Mouse (Mus musculus) brain, embryonic 14.5 days (tissue): ENCODE data around the gene Furin. TPM values are rescaled to one million over a fixed set of nuclear protein-coding genes. Genes with fewer than 3 reads are reported as not detected.

Experiments
- DNase-seq: peaks from one replicate; pipeline ENCODE4 v3.0.0-alpha.2; 2011; ENCODE audit warnings: low read depth
- CTCF ChIP-seq: fragments of 200-500 bp; IDR thresholded peaks from 2 replicates; pipeline ENCODE4 v1.5.1; 2012; ENCODE audit warnings: inconsistent platforms, mild to moderate bottlenecking, moderate library complexity, borderline replicate concordance; ENCODE audit not compliant: insufficient read depth, insufficient read length; ENCODE audit errors: extremely low read depth
- POLR2A ChIP-seq: fragments of 200-500 bp; IDR thresholded peaks from 2 replicates; pipeline ENCODE4 v1.6.1; 2012; ENCODE audit warnings: mild to moderate bottlenecking, inconsistent platforms, borderline replicate concordance; ENCODE audit not compliant: poor library complexity, insufficient read depth, insufficient read length, severe bottlenecking; ENCODE audit errors: extremely low read depth
- polyA plus RNA-seq: library from polyadenylated mRNA; depleted of rRNA; stranded (reverse); fragments of >200 nt; gene quantifications from 2 replicates; pipeline ENCODE4 v1.2.3, GENCODE M21; 2012

The Furin gene
- polyA plus RNA-seq, 1 experiment = 22.8 TPM

- DNase-seq = no peak
- TF ChIP-seq CTCF = no peak
- TF ChIP-seq POLR2A = no peak
Observed at GRCm38 (mm10) chr7:80368009-80368408, 37.2 kb downstream of the Furin start.

- DNase-seq = no peak
- TF ChIP-seq POLR2A (no peak), CTCF (no peak)
Observed at GRCm38 (mm10) chr7:80367232-80367631, 38.0 kb downstream of the Furin start.

GRCm38 (mm10) chr7:80365759-80366158 lies 39.5 kb downstream of the Furin start:
- TF ChIP-seq POLR2A (no peak), CTCF (no peak)

GRCm38 (mm10) chr7:80360435-80360834 lies 44.8 kb downstream of the Furin start:
- no peak for TF ChIP-seq CTCF
- TF ChIP-seq POLR2A = no peak
- DNase-seq = no peak

More at GRCm38 (mm10) chr7:80365759-80366158, 39.5 kb downstream of the Furin start:
- no peak for DNase-seq

GRCm38 (mm10) chr7:80358039-80358438 lies 47.2 kb downstream of the Furin start:
- TF ChIP-seq POLR2A (no peak), CTCF (no peak)
- no peak for DNase-seq

- TF ChIP-seq POLR2A (no peak), CTCF (no peak)
- peak; percentile 62 for DNase-seq
Observed at GRCm38 (mm10) chr7:80357156-80357555, 48.1 kb downstream of the Furin start.

GRCm38 (mm10) chr7:80356351-80356750 lies 48.9 kb downstream of the Furin start:
- no peak for TF ChIP-seq POLR2A
- no peak for TF ChIP-seq CTCF
- DNase-seq = no peak

- no peak for TF ChIP-seq POLR2A
- TF ChIP-seq CTCF = no peak
- DNase-seq = no peak
Observed at GRCm38 (mm10) chr7:80352920-80353319, 52.3 kb downstream of the Furin start.

GRCm38 (mm10) chr7:80350808-80351207 lies 54.4 kb downstream of the Furin start:
- TF ChIP-seq POLR2A (no peak), CTCF (no peak)
- no peak for DNase-seq

- TF ChIP-seq CTCF (no peak), POLR2A (no peak)
- no peak for DNase-seq
Observed at GRCm38 (mm10) chr7:80347670-80348586, 57.3 kb downstream of the Furin start.

GRCm38 (mm10) chr7:80346830-80347229 lies 58.4 kb downstream of the Furin start:
- TF ChIP-seq CTCF (no peak), POLR2A (no peak)
- DNase-seq = no peak

- no peak for DNase-seq
- TF ChIP-seq POLR2A (no peak), CTCF (no peak)
Observed at GRCm38 (mm10) chr7:80346173-80346572, 59.1 kb downstream of the Furin start.

GRCm38 (mm10) chr7:80343270-80344018 lies 61.8 kb downstream of the Furin start:
- no peak for DNase-seq
- TF ChIP-seq POLR2A = no peak
